9 mouse cellular contexts compared by ENCODE assay signal in genomic region chr19:4215451-4215840, GRCm38 (mm10). TPM values are rescaled to one million over a fixed set of nuclear protein-coding genes. Genes with fewer than 3 reads are reported as not detected.
DNase-seq lines count a peak whose midpoint lies in the region; ATAC-seq and TF ChIP-seq lines count a peak whose summit lies in the region.
"Had no signal": no experiment of that assay in that cellular context is flagged by ENCODE, and none has a peak within 500 bp of the region (broad histone marks: within the 10 kb centered on the region; RNA-seq: fewer than 3 reads in every experiment).

No protein-coding gene starts in this region.

- peaks cover 21% of the 10 kb centered on the region for H3K4me1 ChIP-seq in testis, adult 2 months (ENCODE audit: control insufficient read depth, insufficient read depth, low read length)
- peaks cover 25% of the 10 kb centered on the region for H3K4me1 ChIP-seq in forebrain, embryonic 16.5 days (replicated peaks; ENCODE audit: control insufficient read depth, insufficient read depth, low read length)
- peaks cover 57% of the 10 kb centered on the region for H3K4me1 ChIP-seq in liver, embryonic 12.5 days
- H3K4me1 ChIP-seq in stomach, embryonic 16.5 days (ENCODE audit: control insufficient read depth, insufficient read depth, low read length), result peaks cover 66% of the 10 kb centered on the region

- no peaks in the 10 kb centered on the region; the same call in 1 of the 2 replicates for H3K27me3 ChIP-seq in testis, adult 2 months (ENCODE audit: control insufficient read depth, insufficient read depth, low read length)
- peaks cover 20% of the 10 kb centered on the region for H3K27me3 ChIP-seq in forebrain, embryonic 16.5 days (replicated peaks; ENCODE audit: control insufficient read depth, insufficient read depth, low read length)
- peaks cover 98% of the 10 kb centered on the region for H3K27me3 ChIP-seq in liver, embryonic 12.5 days (replicated peaks)
- no peaks in the 10 kb centered on the region for H3K27me3 ChIP-seq in stomach, embryonic 16.5 days (ENCODE audit: control insufficient read depth, insufficient read depth, low read length)

- no peaks in the 10 kb centered on the region for H3K9me3 ChIP-seq in forebrain, embryonic 16.5 days (ENCODE audit: control insufficient read depth, low read length)
- no peaks in the 10 kb centered on the region for H3K9me3 ChIP-seq in liver, embryonic 12.5 days (replicated peaks)
- H3K9me3 ChIP-seq in stomach, embryonic 16.5 days (replicated peaks; ENCODE audit: control insufficient read depth, low read length), result no peaks in the 10 kb centered on the region

- H3K9ac ChIP-seq in forebrain, embryonic 16.5 days (replicated peaks; ENCODE audit: low read depth, low read length), result peak overlapping the region; percentile 30; the same call in 1 of the 2 replicates
- H3K9ac ChIP-seq in liver, embryonic 12.5 days, result peak overlapping the region; percentile 67; the same call in 1 of the 2 replicates
- H3K9ac ChIP-seq in stomach, embryonic 16.5 days (ENCODE audit: low read length), result peak overlapping the region; percentile 96

- TF ChIP-seq CTCF in testis, adult 2 months (IDR thresholded peaks at IDR 0.05; ENCODE audit: control insufficient read depth, insufficient read depth, insufficient replicate concordance, low read depth, low read length), result no peak

- no peak for DNase-seq in testis, postnatal 10 days (ENCODE audit: low spot score)
- DNase-seq in MN1 (ENCODE audit: low spot score), result no peak
- no peak for DNase-seq in adrenal gland, adult (ENCODE audit: inconsistent age in 2 of 2, low spot score in 1 of 2)

- WGBS in forebrain, embryonic 16.5 days, result 4% methylated on average over 17 of the region's 21 CpGs
- WGBS in liver, embryonic 12.5 days (ENCODE audit: insufficient replicate concordance), result 3% methylated on average over 14 of the region's 21 CpGs
- under 1% methylated on average over 20 of the region's 21 CpGs for WGBS in stomach, embryonic 16.5 days

- peak overlapping the region; percentile 61 for H3K4me3 ChIP-seq in testis, adult 2 months (ENCODE audit: control insufficient read depth, low read depth, low read length)
- peak overlapping the region; percentile 54 for H3K4me3 ChIP-seq in forebrain, embryonic 16.5 days (replicated peaks; ENCODE audit: low read length)
- H3K4me3 ChIP-seq in liver, embryonic 12.5 days, result peak overlapping the region; percentile 57
- peak overlapping the region; percentile 80 for H3K4me3 ChIP-seq in stomach, embryonic 16.5 days (replicated peaks; ENCODE audit: low read length)

- no peak overlapping the region for H3K27ac ChIP-seq in testis, adult 2 months (ENCODE audit: control insufficient read depth, insufficient read depth, low read depth, low read length)
- no peak overlapping the region for H3K27ac ChIP-seq in forebrain, embryonic 16.5 days (ENCODE audit: low read length)
- peak overlapping the region; percentile 57; the same call in 1 of the 2 replicates for H3K27ac ChIP-seq in liver, embryonic 12.5 days
- H3K27ac ChIP-seq in stomach, embryonic 16.5 days (ENCODE audit: low read length), result peak overlapping the region; percentile 95

- H3K36me3 ChIP-seq in testis, adult 2 months (ENCODE audit: control insufficient read depth, insufficient read depth, low read length), result no peaks in the 10 kb centered on the region
- no peaks in the 10 kb centered on the region for H3K36me3 ChIP-seq in forebrain, embryonic 16.5 days (ENCODE audit: control insufficient read depth, insufficient read depth)
- H3K36me3 ChIP-seq in liver, embryonic 12.5 days, result no peaks in the 10 kb centered on the region
- no peaks in the 10 kb centered on the region for H3K36me3 ChIP-seq in stomach, embryonic 16.5 days (ENCODE audit: control insufficient read depth, insufficient read depth, low read length)

- no peak for TF ChIP-seq POLR2A in testis, adult 2 months (IDR thresholded peaks at IDR 0.05; ENCODE audit: control insufficient read depth, low read depth, low read length)

- no peak for ATAC-seq in forebrain, embryonic 16.5 days
- ATAC-seq in liver, embryonic 12.5 days, result no peak
- ATAC-seq in stomach, embryonic 16.5 days (ENCODE audit: insufficient read depth, low FRiP score), result no peak

- peak overlapping the region; percentile 96 for H3K4me2 ChIP-seq in forebrain, embryonic 16.5 days (ENCODE audit: low read length)
- peak overlapping the region; percentile 77 for H3K4me2 ChIP-seq in liver, embryonic 12.5 days
- peak overlapping the region; percentile 92 for H3K4me2 ChIP-seq in stomach, embryonic 16.5 days (ENCODE audit: low read depth, low read length)

RNA-seq across cellular contexts. Expression of gene AC109138.7, which starts 1.3 kb away (rescaled TPM):
- 1.2 and 3.0 TPM in 2 replicates for polyA plus RNA-seq in testis, adult 2 months (2012; rRNA removed)
- not detected in 2 replicates for polyA plus RNA-seq in forebrain, embryonic 16.5 days (2015; fragmentation: Nextera tagmentation; extraction: Ambion mirVana)
- not detected in 2 replicates for polyA plus RNA-seq in liver, embryonic 12.5 days (2016; fragmentation: Nextera tagmentation; extraction: Ambion mirVana)
- polyA plus RNA-seq in stomach, embryonic 16.5 days (2015; fragmentation: Nextera tagmentation; extraction: Ambion mirVana), result not detected in 2 replicates
- polyA plus RNA-seq: brain, embryonic 14.5 days; large intestine, adult 2 months had no signal

RNA-seq across cellular contexts. Expression of gene Clcf1, which starts 1.4 kb away (rescaled TPM):
- 2.0 and 3.1 TPM in 2 replicates for polyA plus RNA-seq in testis, adult 2 months (2012; rRNA removed)
- 0.40 and 0.49 TPM in 2 replicates for polyA plus RNA-seq in forebrain, embryonic 16.5 days (2015; fragmentation: Nextera tagmentation; extraction: Ambion mirVana)
- 0.73 and 1.3 TPM in 2 replicates for polyA plus RNA-seq in liver, embryonic 12.5 days (2016; fragmentation: Nextera tagmentation; extraction: Ambion mirVana)
- 5.3 and 6.3 TPM in 2 replicates for polyA plus RNA-seq in stomach, embryonic 16.5 days (2015; fragmentation: Nextera tagmentation; extraction: Ambion mirVana)

RNA-seq across cellular contexts. Expression of gene Rad9a, which starts 14.0 kb away (rescaled TPM):
- 9.0 and 9.2 TPM in 2 replicates for polyA plus RNA-seq in testis, adult 2 months (2012; rRNA removed)
- 22.6 and 26.1 TPM in 2 replicates for polyA plus RNA-seq in forebrain, embryonic 16.5 days (2015; fragmentation: Nextera tagmentation; extraction: Ambion mirVana)
- polyA plus RNA-seq in liver, embryonic 12.5 days (2016; fragmentation: Nextera tagmentation; extraction: Ambion mirVana), result 26.5 and 26.8 TPM in 2 replicates
- polyA plus RNA-seq in stomach, embryonic 16.5 days (2015; fragmentation: Nextera tagmentation; extraction: Ambion mirVana), result 26.2 and 26.7 TPM in 2 replicates

RNA-seq across cellular contexts. Expression of gene Pold4, which starts 16.3 kb away (rescaled TPM):
- 16.3 and 19.4 TPM in 2 replicates for polyA plus RNA-seq in testis, adult 2 months (2012; rRNA removed)
- polyA plus RNA-seq in forebrain, embryonic 16.5 days (2015; fragmentation: Nextera tagmentation; extraction: Ambion mirVana), result 19.6 and 21.9 TPM in 2 replicates
- polyA plus RNA-seq in liver, embryonic 12.5 days (2016; fragmentation: Nextera tagmentation; extraction: Ambion mirVana), result 12.8 and 13.2 TPM in 2 replicates
- polyA plus RNA-seq in stomach, embryonic 16.5 days (2015; fragmentation: Nextera tagmentation; extraction: Ambion mirVana), result 36.3 and 38.0 TPM in 2 replicates

RNA-seq across cellular contexts. Expression of gene Ppp1ca, which starts 23.6 kb away (rescaled TPM):
- polyA plus RNA-seq in testis, adult 2 months (2012; rRNA removed), result 48.8 and 49.8 TPM in 2 replicates
- 551 and 574 TPM in 2 replicates for polyA plus RNA-seq in forebrain, embryonic 16.5 days (2015; fragmentation: Nextera tagmentation; extraction: Ambion mirVana)
- 572 and 577 TPM in 2 replicates for polyA plus RNA-seq in liver, embryonic 12.5 days (2016; fragmentation: Nextera tagmentation; extraction: Ambion mirVana)
- polyA plus RNA-seq in stomach, embryonic 16.5 days (2015; fragmentation: Nextera tagmentation; extraction: Ambion mirVana), result 727 and 779 TPM in 2 replicates

Comparison
In these comparisons a context has a peak if more than half of its experiments do, and no peak if none do; other contexts are left out.
1. H3K27ac ChIP-seq: peak in liver, embryonic 12.5 days (single experiment) and stomach, embryonic 16.5 days (single experiment); none in testis, adult 2 months (single experiment) and forebrain, embryonic 16.5 days (single experiment).
2. H3K9ac ChIP-seq: peak in every context shown above with its lines; median percentile 96 in stomach, embryonic 16.5 days; 67 in liver, embryonic 12.5 days; 30 in forebrain, embryonic 16.5 days.
3. Peak in every context shown above with its lines, with median percentiles within 50 percentile points of each other: H3K4me3 ChIP-seq and H3K4me2 ChIP-seq.